Mouse (Mus musculus) midbrain, embryonic 13.5 days (tissue): Measurements from ENCODE around the gene Rnaset2a. TPM values are rescaled to one million over a fixed set of nuclear protein-coding genes. Genes with fewer than 3 reads are reported as not detected.
"Not testable (repeated sequence)": the region's sequence is repeated elsewhere in the genome, so short reads cannot be mapped to it uniquely, and the experiment has no call there.

Source experiments
- ATAC-seq: fragments of 200-750 bp; cut with Nextera tagmentation; 2 replicates; pipeline ENCODE4 v1.8.0; 2017; ENCODE audit warnings: mild to moderate bottlenecking, moderate TSS enrichment, moderate library complexity
- H3K27ac ChIP-seq: fragments of 300-500 bp; sonication (generic); 2 replicates; pipeline ENCODE4 v1.5.1; 2015; ENCODE audit warnings: inconsistent platforms, mild to moderate bottlenecking, moderate library complexity
- H3K27me3 ChIP-seq: fragments of 300-500 bp; sonication (generic); 2 replicates; pipeline ENCODE4 v1.6.1; 2015; ENCODE audit warnings: mild to moderate bottlenecking, inconsistent platforms
- H3K36me3 ChIP-seq: fragments of 300-500 bp; sonication (generic); 2 replicates; pipeline ENCODE4 v1.6.1; 2015; ENCODE audit warnings: mild to moderate bottlenecking, inconsistent platforms
- H3K4me1 ChIP-seq: fragments of 300-500 bp; sonication (generic); replicated peaks from 2 replicates; pipeline ENCODE4 v1.6.1; 2015; ENCODE audit warnings: inconsistent platforms
- H3K4me2 ChIP-seq: fragments of 300-500 bp; sonication (generic); replicated peaks from 2 replicates; pipeline ENCODE4 v1.6.1; 2015; ENCODE audit warnings: moderate library complexity, mild to moderate bottlenecking, inconsistent platforms
- H3K4me3 ChIP-seq: fragments of 300-500 bp; sonication (generic); replicated peaks from 2 replicates; pipeline ENCODE4 v1.5.1; 2015; ENCODE audit warnings: mild to moderate bottlenecking, inconsistent platforms
- H3K9ac ChIP-seq: fragments of 300-500 bp; sonication (generic); replicated peaks from 2 replicates; pipeline ENCODE4 v1.6.1; 2015; ENCODE audit warnings: mild to moderate bottlenecking, inconsistent platforms
- H3K9me3 ChIP-seq: fragments of 300-500 bp; sonication (generic); 2 replicates; pipeline ENCODE4 v1.6.1; 2016; ENCODE audit warnings: mild to moderate bottlenecking, inconsistent platforms
- WGBS: fragments of 180-500 bp; shearing (Covaris S2); methylation state at CpG from one replicate; pipeline ENCODE4 v1.1.7; 2015; 5-methylcytosine and 5-hydroxymethylcytosine counted together
- polyA plus RNA-seq: library from polyadenylated mRNA; unstranded; fragments of >200 nt; fragmentation: Nextera tagmentation; extraction: Ambion mirVana; gene quantifications from 2 replicates; pipeline ENCODE4 v1.2.1, GENCODE M21; 2015

Rnaset2a gene
- polyA plus RNA-seq, result 9.7 and 11.5 TPM in 2 replicates

- Histone ChIP-seq H3K9ac (peak within 1 kb of the TSS; percentile 70; the same call in 1 of the 2 replicates), H3K4me3 (peak within 1 kb of the TSS; percentile 50), H3K4me2 (peak within 1 kb of the TSS; percentile 62)
- not testable (repeated sequence) for H3K4me1 ChIP-seq, H3K27ac ChIP-seq, H3K9me3 ChIP-seq, H3K36me3 ChIP-seq, H3K27me3 ChIP-seq
- ATAC-seq, result peak; percentile 97
- 1% methylated on average over 50 of the region's 67 CpGs for WGBS
These were observed at the start of gene Rnaset2a, which contains the start of gene Gm49673 for GRCm38 (mm10) chr17:8147439-8148316. TSS of gene Rnaset2a (minus strand) at chr17:8148097. TSS of gene Gm49673 (minus strand) at chr17:8147788.

GRCm38 (mm10) chr17:8197652-8198051 is 49.8 kb upstream of the Rnaset2a start:
- Histone ChIP-seq H3K9me3 (no peaks in the 10 kb centered on the region), H3K4me2 (no peak overlapping the region), H3K27ac (no peak overlapping the region), H3K4me1 (no peaks in the 10 kb centered on the region), H3K9ac (no peak overlapping the region), H3K36me3 (peaks cover 43% of the 10 kb centered on the region), H3K27me3 (no peaks in the 10 kb centered on the region), H3K4me3 (no peak overlapping the region)
- WGBS, result 77% methylated on average over 3 of the region's 3 CpGs
- ATAC-seq, result no peak

- no peak overlapping the region for H3K9ac ChIP-seq
- H3K36me3 ChIP-seq, result peaks cover 51% of the 10 kb centered on the region
- H3K27me3 ChIP-seq, result no peaks in the 10 kb centered on the region
- H3K4me1 ChIP-seq, result no peaks in the 10 kb centered on the region
- H3K27ac ChIP-seq, result no peak overlapping the region
- no peak overlapping the region for H3K4me3 ChIP-seq
- no peak for ATAC-seq
- no peaks in the 10 kb centered on the region for H3K9me3 ChIP-seq
- no peak overlapping the region for H3K4me2 ChIP-seq
- WGBS, result 94% methylated on average over 8 of the region's 8 CpGs
These were observed 47.9 kb upstream of the Rnaset2a start for GRCm38 (mm10) chr17:8195685-8196376.

GRCm38 (mm10) chr17:8193678-8194077 is 45.8 kb upstream of the Rnaset2a start:
- H3K9ac ChIP-seq, result no peak overlapping the region

GRCm38 (mm10) chr17:8184217-8184616 is 36.3 kb upstream of the Rnaset2a start:
- no peak for ATAC-seq
- Histone ChIP-seq H3K4me1 (no peaks in the 10 kb centered on the region), H3K36me3 (peaks cover 73% of the 10 kb centered on the region), H3K9ac (no peak overlapping the region), H3K27me3 (no peaks in the 10 kb centered on the region), H3K4me2 (no peak overlapping the region), H3K9me3 (no peaks in the 10 kb centered on the region), H3K4me3 (no peak overlapping the region), H3K27ac (no peak overlapping the region)
- WGBS, result 92% methylated on average over 7 of the region's 7 CpGs

More at GRCm38 (mm10) chr17:8193678-8194077, 45.8 kb upstream of the Rnaset2a start:
- WGBS, result 95% methylated on average over 8 of the region's 8 CpGs
- Histone ChIP-seq H3K27ac (no peak overlapping the region), H3K27me3 (no peaks in the 10 kb centered on the region), H3K4me3 (no peak overlapping the region), H3K36me3 (peaks cover 70% of the 10 kb centered on the region), H3K4me1 (no peaks in the 10 kb centered on the region), H3K9me3 (no peaks in the 10 kb centered on the region), H3K4me2 (no peak overlapping the region)
- no peak for ATAC-seq

GRCm38 (mm10) chr17:8183815-8184214 is 35.9 kb upstream of the Rnaset2a start:
- WGBS, result 95% methylated on average over 5 of the region's 5 CpGs
- H3K4me3 ChIP-seq, result no peak overlapping the region
- no peaks in the 10 kb centered on the region for H3K4me1 ChIP-seq
- no peaks in the 10 kb centered on the region for H3K9me3 ChIP-seq
- ATAC-seq, result no peak
- H3K9ac ChIP-seq, result no peak overlapping the region
- no peak overlapping the region for H3K4me2 ChIP-seq
- H3K36me3 ChIP-seq, result peaks cover 72% of the 10 kb centered on the region
- H3K27me3 ChIP-seq, result no peaks in the 10 kb centered on the region
- H3K27ac ChIP-seq, result no peak overlapping the region

- Histone ChIP-seq H3K9me3 (no peaks in the 10 kb centered on the region), H3K27ac (0 out of 2 replicates have a peak overlapping the region, but pooled peaks have one; percentile 30), H3K4me1 (peaks cover 8% of the 10 kb centered on the region), H3K9ac (no peak overlapping the region; the same call in 1 of the 2 replicates), H3K27me3 (no peaks in the 10 kb centered on the region), H3K4me2 (no peak overlapping the region), H3K4me3 (no peak overlapping the region), H3K36me3 (peaks cover 65% of the 10 kb centered on the region)
- ATAC-seq, result peak; percentile 87
- 43% methylated on average over 5 of the region's 5 CpGs for WGBS
These were observed 29.2 kb upstream of the Rnaset2a start for GRCm38 (mm10) chr17:8177090-8177489.

- WGBS, result 86% methylated on average over 4 of the region's 4 CpGs
- H3K4me1 ChIP-seq, result peaks cover 9% of the 10 kb centered on the region; the same call in 1 of the 2 replicates
- no peak for ATAC-seq
- H3K27me3 ChIP-seq, result no peaks in the 10 kb centered on the region
- no peak overlapping the region for H3K9ac ChIP-seq
- no peak overlapping the region for H3K4me3 ChIP-seq
- H3K4me2 ChIP-seq, result no peak overlapping the region
- H3K27ac ChIP-seq, result no peak overlapping the region
- no peaks in the 10 kb centered on the region for H3K9me3 ChIP-seq
- H3K36me3 ChIP-seq, result peaks cover 54% of the 10 kb centered on the region
These were observed 23.2 kb upstream of the Rnaset2a start for GRCm38 (mm10) chr17:8171081-8171480.

- peaks cover 9% of the 10 kb centered on the region; the same call in 1 of the 2 replicates for H3K4me1 ChIP-seq
- H3K36me3 ChIP-seq, result peaks cover 47% of the 10 kb centered on the region
- no peak overlapping the region for H3K4me2 ChIP-seq
- no peak overlapping the region for H3K4me3 ChIP-seq
- no peak for ATAC-seq
- no peak overlapping the region for H3K27ac ChIP-seq
- no peaks in the 10 kb centered on the region for H3K9me3 ChIP-seq
- 92% methylated on average over 7 of the region's 7 CpGs for WGBS
- H3K9ac ChIP-seq, result no peak overlapping the region
- H3K27me3 ChIP-seq, result no peaks in the 10 kb centered on the region
These were observed 22.4 kb upstream of the Rnaset2a start for GRCm38 (mm10) chr17:8170331-8170730.

GRCm38 (mm10) chr17:8167436-8167835 is 19.5 kb upstream of the Rnaset2a start:
- H3K9me3 ChIP-seq, H3K9ac ChIP-seq, H3K4me2 ChIP-seq, ATAC-seq, H3K4me3 ChIP-seq, H3K27me3 ChIP-seq, H3K27ac ChIP-seq, H3K4me1 ChIP-seq: not testable (repeated sequence)
- 94% methylated on average over 7 of the region's 8 CpGs for WGBS
- H3K36me3 ChIP-seq, result peaks cover 23% of the 10 kb centered on the region

- Histone ChIP-seq H3K4me3 (peak overlapping the region; percentile 55), H3K36me3 (peaks cover 18% of the 10 kb centered on the region), H3K4me2 (peak overlapping the region; percentile 55)
- not testable (repeated sequence) for ATAC-seq, H3K9ac ChIP-seq, H3K27me3 ChIP-seq, H3K9me3 ChIP-seq, H3K27ac ChIP-seq, H3K4me1 ChIP-seq
- WGBS, result 39% methylated on average over 2 of the region's 3 CpGs
These were observed 18.6 kb upstream of the Rnaset2a start for GRCm38 (mm10) chr17:8166454-8166853.

- Histone ChIP-seq H3K9ac (0 out of 2 replicates have a peak overlapping the region, but pooled peaks have one; percentile 67), H3K4me3 (peak overlapping the region; percentile 55), H3K36me3 (peaks cover 14% of the 10 kb centered on the region), H3K4me2 (peak overlapping the region; percentile 55)
- under 1% methylated on average over 11 of the region's 11 CpGs for WGBS
- H3K9me3 ChIP-seq, H3K4me1 ChIP-seq, H3K27ac ChIP-seq, ATAC-seq, H3K27me3 ChIP-seq: not testable (repeated sequence)
These were observed 18.1 kb upstream of the Rnaset2a start for GRCm38 (mm10) chr17:8165977-8166376.
